Mouse (Mus musculus) hindbrain, postnatal 0 days (tissue): Measurements from ENCODE around the gene Map9. TPM values are rescaled to one million over a fixed set of nuclear protein-coding genes. Genes with fewer than 3 reads are reported as not detected.

Source experiments
- ATAC-seq: fragments of 200-750 bp; cut with Nextera tagmentation; 2 replicates; pipeline ENCODE4 v1.8.0; 2017; ENCODE audit warnings: mild to moderate bottlenecking, moderate TSS enrichment, moderate library complexity
- DNase-seq: peaks from one replicate; pipeline ENCODE4 v3.0.0-alpha.2; 2015; ENCODE audit warnings: low spot score
- H3K27ac ChIP-seq: fragments of 300-500 bp; sonication (generic); 2 replicates; pipeline ENCODE4 v1.5.1; 2014; ENCODE audit warnings: mild to moderate bottlenecking
- H3K27me3 ChIP-seq: fragments of 300-500 bp; sonication (generic); 2 replicates; pipeline ENCODE4 v1.6.1; 2014; ENCODE audit warnings: low read length, mixed read lengths; ENCODE audit not compliant: insufficient read depth
- H3K36me3 ChIP-seq: fragments of 300-500 bp; sonication (generic); 2 replicates; pipeline ENCODE4 v1.6.1; 2014; ENCODE audit warnings: low read length, mixed read lengths; ENCODE audit not compliant: insufficient read depth
- H3K4me1 ChIP-seq: fragments of 300-500 bp; sonication (generic); 2 replicates; pipeline ENCODE4 v1.6.1; 2014; ENCODE audit warnings: antibody characterized with exemption, low read length, mixed read lengths; ENCODE audit not compliant: insufficient read depth
- H3K4me2 ChIP-seq: fragments of 300-500 bp; sonication (generic); 2 replicates; pipeline ENCODE4 v1.6.1; 2014; ENCODE audit warnings: low read depth, mild to moderate bottlenecking, low read length, moderate library complexity, mixed read lengths
- H3K4me3 ChIP-seq: fragments of 300-500 bp; sonication (generic); 2 replicates; pipeline ENCODE4 v1.5.1; 2014; ENCODE audit warnings: low read length
- H3K9ac ChIP-seq: fragments of 300-500 bp; sonication (generic); replicated peaks from 2 replicates; pipeline ENCODE4 v1.6.1; 2014; ENCODE audit warnings: mild to moderate bottlenecking, low read length, moderate library complexity, mixed read lengths
- H3K9me3 ChIP-seq: fragments of 300-500 bp; sonication (generic); 2 replicates; pipeline ENCODE4 v1.6.1; 2016; ENCODE audit warnings: low read length, mixed read lengths
- CTCF ChIP-seq: IDR thresholded peaks from 2 replicates; pipeline ENCODE4 v1.5.1; 2016; ENCODE audit warnings: antibody characterized with exemption, control low read depth, low read depth
- WGBS: fragments of 180-500 bp; shearing (Covaris S2); extraction: QIAGEN DNeasy Blood & Tissue Kit; methylation state at CpG from one replicate; pipeline ENCODE4 v1.1.7; 2014; 5-methylcytosine and 5-hydroxymethylcytosine counted together
- polyA plus RNA-seq: library from polyadenylated mRNA; unstranded; fragments of >200 nt; fragmentation: Nextera tagmentation; extraction: Ambion mirVana; gene quantifications from 2 replicates; pipeline ENCODE4 v1.2.1, GENCODE M21; 2015
- total RNA-seq: library from RNA; depleted of rRNA; stranded (reverse); fragments of >200 nt; gene quantifications from 2 replicates; pipeline ENCODE4 v1.2.3, GENCODE M21; 2014

The Map9 gene
- total and polyA plus RNA-seq, 2 experiments from 2014 or later = 47.8 to 118 TPM

GRCm38 (mm10) chr3:82340111-82340510, 17.7 kb upstream of the Map9 start:
- no peak overlapping the region for H3K27ac ChIP-seq
- no peak overlapping the region for H3K4me3 ChIP-seq
- no peak overlapping the region for H3K9ac ChIP-seq
- ATAC-seq (no peak), DNase-seq (no peak)
- no peaks in the 10 kb centered on the region for H3K36me3 ChIP-seq
- no peaks in the 10 kb centered on the region for H3K9me3 ChIP-seq
- no peak overlapping the region for H3K4me2 ChIP-seq
- H3K27me3 ChIP-seq = no peaks in the 10 kb centered on the region
- TF ChIP-seq CTCF = no peak
- H3K4me1 ChIP-seq = no peaks in the 10 kb centered on the region
- 73% methylated on average over 10 of the region's 10 CpGs for WGBS

GRCm38 (mm10) chr3:82348277-82348860, 9.5 kb upstream of the Map9 start:
- no peak for ATAC-seq
- WGBS = 68% methylated on average over 2 of the region's 2 CpGs
- Histone ChIP-seq H3K4me1 (no peaks in the 10 kb centered on the region), H3K9me3 (no peaks in the 10 kb centered on the region), H3K36me3 (no peaks in the 10 kb centered on the region), H3K27ac (no peak overlapping the region), H3K4me2 (no peak overlapping the region), H3K9ac (no peak overlapping the region), H3K4me3 (no peak overlapping the region), H3K27me3 (no peaks in the 10 kb centered on the region)
- TF ChIP-seq CTCF = no peak
- DNase-seq = no peak

DNA sequence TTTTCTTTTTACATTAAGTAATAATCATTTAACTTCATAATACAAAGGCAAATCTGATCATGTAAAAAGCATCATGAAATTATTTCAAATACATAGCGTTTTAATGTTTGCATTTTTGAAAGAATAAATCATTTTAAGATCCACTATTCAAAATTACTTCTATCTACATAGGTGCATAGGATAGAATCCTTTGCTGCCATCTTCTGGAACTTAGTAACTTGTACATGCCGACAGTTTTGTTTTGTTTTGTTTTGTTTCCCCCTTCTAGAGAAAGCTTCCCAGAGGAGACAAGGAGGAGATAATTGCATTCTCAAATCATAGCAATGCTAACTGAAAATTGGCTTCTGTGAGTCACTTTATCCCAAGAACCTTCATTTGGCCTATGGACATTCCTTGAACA, 7.5 kb upstream of the Map9 start:
- Histone ChIP-seq H3K36me3 (no peaks in the 10 kb centered on the region), H3K9ac (no peak overlapping the region), H3K27ac (no peak overlapping the region), H3K9me3 (no peaks in the 10 kb centered on the region), H3K4me2 (no peak overlapping the region), H3K4me3 (no peak overlapping the region), H3K27me3 (no peaks in the 10 kb centered on the region), H3K4me1 (no peaks in the 10 kb centered on the region)
- no peak for ATAC-seq
- peak; percentile 69 for DNase-seq
- TF ChIP-seq CTCF = peak; percentile 62
- WGBS = 27% methylated on average over 2 of the region's 2 CpGs

- Histone ChIP-seq H3K36me3 (peaks cover 7% of the 10 kb centered on the region; the same call in 1 of the 2 replicates), H3K27me3 (no peaks in the 10 kb centered on the region), H3K4me3 (peak overlapping the region; percentile 91), H3K4me1 (0 out of 2 replicates have a peak, but pooled peaks cover 6% of the 10 kb centered on the region), H3K27ac (peak overlapping the region; percentile 80), H3K9me3 (no peaks in the 10 kb centered on the region), H3K4me2 (peak overlapping the region; percentile 69), H3K9ac (0 out of 2 replicates have a peak overlapping the region, but pooled peaks have one; percentile 40)
- DNase-seq = no peak
- 0 out of 2 replicates have a peak, but pooled peaks have one; percentile 2 for ATAC-seq
- WGBS = 7% methylated on average over 5 of the region's 5 CpGs
- TF ChIP-seq CTCF = no peak
Observed at GRCm38 (mm10) chr3:82357340-82357739, 504 bp upstream of the Map9 start.

DNA sequence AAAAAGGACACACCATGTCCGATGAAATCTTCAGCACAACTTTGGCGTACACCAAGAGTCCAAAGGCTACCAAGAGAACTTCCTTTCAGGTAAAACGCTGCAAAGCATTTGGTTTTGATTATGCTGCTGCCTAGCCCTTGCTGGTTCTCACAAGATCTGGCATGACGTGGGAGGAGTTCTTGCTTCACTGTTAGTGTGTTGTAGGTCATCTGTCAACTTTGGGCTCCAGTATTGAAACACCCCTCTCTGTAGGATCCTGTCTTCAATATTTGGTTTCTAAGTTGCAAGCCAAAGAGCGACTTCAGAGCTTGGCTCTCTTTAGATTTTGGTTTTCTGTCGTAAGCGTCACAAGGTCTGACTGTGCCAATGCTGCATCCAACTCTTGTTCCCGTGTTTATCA, 1.2 kb downstream of the Map9 start:
- 90% methylated on average over 8 of the region's 8 CpGs for WGBS
- no peak for TF ChIP-seq CTCF
- Histone ChIP-seq H3K4me1 (0 out of 2 replicates have a peak, but pooled peaks cover 6% of the 10 kb centered on the region), H3K4me3 (peak overlapping the region; percentile 91), H3K27ac (no peak overlapping the region), H3K9ac (no peak overlapping the region), H3K36me3 (peaks cover 13% of the 10 kb centered on the region; the same call in 1 of the 2 replicates), H3K27me3 (no peaks in the 10 kb centered on the region), H3K9me3 (no peaks in the 10 kb centered on the region), H3K4me2 (peak overlapping the region; percentile 69)
- no peak for DNase-seq
- ATAC-seq = no peak

- no peak overlapping the region for H3K9ac ChIP-seq
- H3K27ac ChIP-seq = no peak overlapping the region
- peaks cover 16% of the 10 kb centered on the region; the same call in 1 of the 2 replicates for H3K36me3 ChIP-seq
- TF ChIP-seq CTCF = peak; percentile 75
- no peaks in the 10 kb centered on the region for H3K27me3 ChIP-seq
- no peak overlapping the region for H3K4me2 ChIP-seq
- H3K4me3 ChIP-seq = no peak overlapping the region
- ATAC-seq (no peak), DNase-seq (peak; percentile 69)
- 0 out of 2 replicates have a peak, but pooled peaks cover 6% of the 10 kb centered on the region for H3K4me1 ChIP-seq
- no peaks in the 10 kb centered on the region for H3K9me3 ChIP-seq
- WGBS = 44% methylated on average over 4 of the region's 4 CpGs
Observed at GRCm38 (mm10) chr3:82362452-82362851, 4.6 kb downstream of the Map9 start.

DNA sequence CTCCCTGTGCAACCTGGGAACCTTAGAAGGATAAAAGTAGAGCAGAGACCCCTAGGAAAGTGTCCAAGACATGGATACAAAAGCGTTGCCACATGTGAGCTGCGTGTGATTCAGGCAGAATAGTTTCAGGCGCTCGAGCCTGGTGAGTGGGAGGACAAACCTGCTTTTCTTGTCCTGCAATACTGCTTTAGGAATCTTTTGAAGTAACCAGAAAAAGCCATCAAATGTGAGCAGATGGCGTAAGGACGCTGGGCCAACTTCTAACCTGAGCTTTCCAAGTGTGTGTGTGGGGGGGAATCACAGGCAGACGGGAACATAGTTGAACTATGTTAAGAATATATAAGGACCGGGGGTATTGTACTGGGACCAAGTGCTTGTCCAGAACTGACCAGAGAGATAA, 6.7 kb downstream of the Map9 start:
- WGBS = 89% methylated on average over 8 of the region's 8 CpGs

More for the DNA sequence above, 6.7 kb downstream of the Map9 start:
- H3K4me3 ChIP-seq = no peak overlapping the region
- no peaks in the 10 kb centered on the region for H3K27me3 ChIP-seq
- H3K9me3 ChIP-seq = no peaks in the 10 kb centered on the region
- H3K36me3 ChIP-seq = peaks cover 17% of the 10 kb centered on the region
- H3K4me2 ChIP-seq = no peak overlapping the region
- peak; percentile 21; the same call in 1 of the 2 replicates for ATAC-seq
- no peak for DNase-seq
- no peak overlapping the region for H3K9ac ChIP-seq
- no peak overlapping the region for H3K27ac ChIP-seq
- TF ChIP-seq CTCF = no peak
- H3K4me1 ChIP-seq = no peaks in the 10 kb centered on the region
